Mouse (Mus musculus): ENCODE results near the gene Dao. TPM values are rescaled to one million over a fixed set of nuclear protein-coding genes. Genes with fewer than 3 reads are reported as not detected.
A peak's percentile ranks its signal among the peaks of the same experiment; 100 is the strongest.

Dao gene
- polyA plus RNA-seq, 1 experiment from 2014 or later: not detected

DNA sequence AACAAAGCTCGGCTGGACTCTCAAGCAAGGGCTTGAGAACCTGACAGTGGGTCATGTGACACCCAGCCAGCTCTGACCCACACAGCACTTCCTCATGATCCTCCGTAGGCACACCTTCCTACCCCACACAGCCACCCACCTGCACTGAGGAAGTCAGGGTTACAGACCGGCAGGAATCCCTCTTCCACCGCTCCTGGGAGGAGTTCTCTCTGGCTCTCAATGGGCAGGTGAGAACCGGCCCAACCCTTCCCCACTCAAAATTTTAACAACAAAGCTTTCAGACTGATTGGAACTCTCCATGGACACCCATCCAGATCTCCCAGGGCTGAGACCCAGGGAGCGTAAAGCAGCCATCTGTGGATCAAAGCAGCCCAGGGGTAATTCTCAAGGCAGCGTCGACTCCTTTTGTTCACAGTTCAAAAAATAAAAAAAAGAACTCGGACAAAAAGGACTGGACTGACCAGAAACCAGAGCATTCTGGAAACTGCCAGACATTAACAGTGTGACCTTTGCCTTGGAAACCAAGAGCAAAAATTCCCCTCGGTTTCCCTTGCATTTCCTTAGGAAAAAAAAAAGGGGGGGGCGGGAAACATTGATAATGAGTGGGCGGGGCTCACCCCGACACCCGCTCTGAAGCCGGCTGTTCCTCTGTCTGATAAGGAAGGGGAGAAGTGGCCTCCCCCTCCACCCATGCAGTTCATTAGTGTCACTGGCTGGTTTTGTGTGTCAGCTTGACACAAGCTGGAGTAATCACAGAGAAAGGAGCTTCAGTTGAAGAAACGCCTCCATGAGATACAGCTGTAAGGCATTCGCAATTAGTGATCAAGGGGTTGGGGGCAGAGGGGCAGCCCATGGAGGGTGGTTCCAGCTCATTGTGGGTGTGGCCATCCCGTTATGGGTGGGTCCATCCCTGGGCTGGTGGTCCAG lies 30.7 kb upstream of the Dao start:
- Histone ChIP-seq H3K27me3 (no peaks in the 10 kb centered on the region), H3K36me3 (peaks cover 33% of the 10 kb centered on the region), H3K27ac (peak overlapping the region; percentile 48), H3K9ac (0 out of 2 replicates have a peak overlapping the region, but pooled peaks have one; percentile 44), H3K9me3 (no peaks in the 10 kb centered on the region), H3K4me3 (no peak overlapping the region), H3K4me1 (replicated peaks) (peaks cover 41% of the 10 kb centered on the region), H3K4me2 (peak overlapping the region; percentile 38; the same call in 1 of the 2 replicates)
- ATAC-seq (ENCODE audit: low FRiP score): no peak
- 14% methylated on average over 18 of the region's 18 CpGs for WGBS

DNA sequence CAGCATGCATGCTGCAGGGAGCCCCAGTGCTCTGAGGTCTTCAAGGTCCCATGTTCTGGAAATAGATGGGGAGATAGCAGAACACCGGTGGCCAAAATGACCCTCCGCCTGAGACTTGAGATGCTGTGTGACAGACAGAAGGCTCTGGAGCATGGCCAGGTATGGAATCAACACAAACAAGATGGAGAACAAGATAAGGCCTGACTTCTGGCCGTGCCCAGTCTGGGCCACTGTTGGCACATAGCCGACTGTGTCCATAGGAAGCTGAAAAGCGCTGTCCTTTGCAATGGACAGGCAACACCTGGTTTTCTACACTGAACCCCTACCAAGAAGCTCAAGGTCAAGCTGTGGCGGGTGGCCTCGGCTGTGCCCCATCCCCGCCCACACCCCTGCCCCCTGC lies 29.7 kb upstream of the Dao start:
- Histone ChIP-seq H3K27me3 (no peaks in the 10 kb centered on the region), H3K4me2 (no peak overlapping the region), H3K36me3 (peaks cover 32% of the 10 kb centered on the region), H3K4me3 (no peak overlapping the region), H3K4me1 (replicated peaks) (peaks cover 41% of the 10 kb centered on the region), H3K27ac (no peak overlapping the region), H3K9me3 (no peaks in the 10 kb centered on the region), H3K9ac (no peak overlapping the region)
- WGBS: 91% methylated on average over 8 of the region's 8 CpGs
- ATAC-seq (ENCODE audit: low FRiP score): no peak

DNA sequence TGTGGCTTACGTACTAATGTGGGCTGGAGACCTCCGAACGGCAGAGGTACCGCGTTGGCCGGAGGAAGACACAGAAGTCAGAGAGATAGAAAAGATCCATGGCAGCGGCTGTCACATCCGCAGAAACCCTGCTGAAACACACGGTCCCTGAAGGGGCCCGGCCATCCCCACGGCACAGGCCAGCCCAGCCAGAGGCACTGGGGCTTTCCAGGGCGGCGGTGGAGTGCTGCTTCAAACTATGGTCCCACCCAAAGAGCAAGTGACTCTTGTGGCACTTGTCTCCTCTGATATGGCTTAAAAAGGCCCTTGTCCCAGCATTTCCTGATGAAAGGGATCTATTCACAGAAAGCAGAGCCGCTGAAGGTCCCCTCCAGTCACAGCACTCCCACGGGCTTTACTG lies 28.9 kb upstream of the Dao start:
- ATAC-seq (ENCODE audit: low FRiP score): no peak
- Histone ChIP-seq H3K4me1 (replicated peaks) (peaks cover 41% of the 10 kb centered on the region), H3K9me3 (no peaks in the 10 kb centered on the region), H3K27me3 (no peaks in the 10 kb centered on the region), H3K36me3 (peaks cover 24% of the 10 kb centered on the region), H3K27ac (0 out of 2 replicates have a peak overlapping the region, but pooled peaks have one; percentile 46), H3K4me3 (no peak overlapping the region), H3K4me2 (peak overlapping the region; percentile 10; the same call in 1 of the 2 replicates), H3K9ac (no peak overlapping the region)
- 54% methylated on average over 15 of the region's 15 CpGs for WGBS

DNA sequence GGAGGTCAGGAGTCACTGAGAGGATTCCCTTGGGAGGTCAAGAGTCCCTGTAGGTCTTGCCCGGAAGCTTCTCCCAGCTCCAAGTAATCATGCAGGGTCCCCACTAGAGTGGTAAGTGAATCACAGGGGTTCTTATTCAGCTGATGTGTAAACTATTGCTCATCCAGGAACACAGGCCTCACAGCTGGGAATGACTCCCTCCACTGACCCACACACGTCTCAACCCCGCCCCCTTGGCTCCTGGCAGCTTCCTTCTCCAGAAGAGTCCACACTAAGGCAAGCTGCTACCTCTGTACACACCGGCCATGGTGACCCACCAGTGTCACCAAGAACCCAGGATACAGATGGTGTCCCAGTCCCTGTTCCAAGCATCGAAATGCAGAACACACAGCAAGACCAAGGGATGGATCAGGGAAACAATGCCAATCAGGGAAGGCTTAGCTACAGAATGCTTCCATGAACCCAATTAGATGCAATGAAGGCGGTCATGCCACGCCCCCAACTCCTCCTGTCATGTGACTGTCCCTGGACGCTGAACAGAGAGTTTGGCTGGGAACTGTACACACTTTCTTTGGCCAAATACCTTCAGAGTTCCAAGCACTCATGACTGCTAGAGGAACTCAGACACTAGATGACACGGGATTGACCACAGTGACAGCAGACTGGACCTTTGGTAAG lies 27.8 kb upstream of the Dao start:
- H3K4me1 ChIP-seq (replicated peaks): peaks cover 41% of the 10 kb centered on the region
- H3K4me2 ChIP-seq: no peak overlapping the region
- H3K27ac ChIP-seq: 0 out of 2 replicates have a peak overlapping the region, but pooled peaks have one; percentile 46
- no peaks in the 10 kb centered on the region for H3K9me3 ChIP-seq
- ATAC-seq (ENCODE audit: low FRiP score): no peak
- no peak overlapping the region for H3K4me3 ChIP-seq
- no peaks in the 10 kb centered on the region for H3K27me3 ChIP-seq
- peaks cover 17% of the 10 kb centered on the region for H3K36me3 ChIP-seq
- 66% methylated on average over 9 of the region's 9 CpGs for WGBS
- no peak overlapping the region for H3K9ac ChIP-seq

DNA sequence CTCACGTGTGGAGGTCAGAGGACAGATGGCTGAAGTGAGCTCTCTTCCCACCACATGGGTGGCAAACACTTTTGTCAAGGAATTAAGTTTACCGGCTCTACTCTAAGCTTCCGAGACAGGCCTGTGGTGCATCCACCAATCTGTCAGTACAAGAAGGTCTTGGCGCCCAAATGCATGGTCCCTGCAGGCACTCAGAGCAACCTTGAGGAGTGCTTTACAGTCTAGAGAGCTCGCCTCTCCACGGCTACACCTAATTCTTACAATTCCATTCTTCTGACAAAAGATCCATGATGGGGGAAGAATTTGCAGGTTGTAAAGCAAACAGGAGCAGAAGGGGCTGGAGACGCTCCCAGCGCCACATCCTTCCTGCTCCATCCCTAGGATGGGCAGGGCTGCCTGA lies 26.9 kb upstream of the Dao start:
- H3K27me3 ChIP-seq: no peaks in the 10 kb centered on the region
- H3K27ac ChIP-seq: no peak overlapping the region
- H3K4me2 ChIP-seq: no peak overlapping the region
- H3K9ac ChIP-seq: no peak overlapping the region
- H3K9me3 ChIP-seq: no peaks in the 10 kb centered on the region
- peaks cover 41% of the 10 kb centered on the region for H3K4me1 ChIP-seq (replicated peaks)
- 90% methylated on average over 8 of the region's 8 CpGs for WGBS
- ATAC-seq (ENCODE audit: low FRiP score): no peak
- H3K4me3 ChIP-seq: no peak overlapping the region
- peaks cover 22% of the 10 kb centered on the region for H3K36me3 ChIP-seq

DNA sequence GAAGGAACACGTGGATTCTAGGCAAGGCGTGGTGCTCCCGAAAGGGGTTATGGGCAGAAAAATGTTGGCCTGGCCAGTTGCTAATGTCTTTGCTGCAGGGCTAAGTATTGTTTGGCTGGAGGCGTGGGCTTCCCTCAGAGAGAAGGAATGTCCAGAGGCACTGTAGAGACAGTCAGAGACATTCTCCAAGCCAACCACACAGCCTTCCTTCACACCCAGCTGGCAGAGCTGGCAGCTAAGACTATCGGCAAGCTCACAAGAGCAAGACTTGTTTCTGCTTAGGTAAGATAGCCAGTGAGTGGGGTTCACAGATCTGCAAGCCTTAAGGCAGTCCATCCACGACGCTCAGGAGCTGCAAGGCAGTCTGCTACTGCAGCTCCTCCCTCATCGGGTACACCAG lies 26.2 kb upstream of the Dao start:
- WGBS: 87% methylated on average over 8 of the region's 8 CpGs
- Histone ChIP-seq H3K9ac (peak overlapping the region; percentile 49; the same call in 1 of the 2 replicates), H3K27ac (no peak overlapping the region), H3K4me3 (no peak overlapping the region), H3K4me1 (replicated peaks) (peaks cover 38% of the 10 kb centered on the region), H3K4me2 (no peak overlapping the region), H3K9me3 (no peaks in the 10 kb centered on the region), H3K36me3 (peaks cover 28% of the 10 kb centered on the region), H3K27me3 (no peaks in the 10 kb centered on the region)
- ATAC-seq (ENCODE audit: low FRiP score): no peak

DNA sequence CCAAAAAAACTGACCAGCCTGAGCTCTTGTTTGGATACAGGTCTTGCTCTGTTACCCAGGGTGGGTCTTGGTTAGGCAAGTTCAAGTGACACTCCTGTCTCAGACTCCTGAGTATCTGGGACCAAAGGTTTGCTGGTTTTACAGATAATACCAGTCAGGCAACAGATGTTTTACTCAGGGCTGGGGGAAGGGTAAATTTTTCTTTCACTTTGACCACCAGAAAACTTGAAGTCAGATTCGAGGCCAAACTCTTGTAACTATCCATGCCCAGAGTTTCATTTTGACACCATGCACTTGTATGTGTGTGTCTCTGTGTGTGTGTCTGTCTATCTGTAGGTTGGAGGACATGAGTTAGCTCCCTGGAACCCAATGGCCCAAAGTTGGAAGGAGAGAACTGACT lies 23.0 kb upstream of the Dao start:
- ATAC-seq (ENCODE audit: low FRiP score): no peak
- no peaks in the 10 kb centered on the region for H3K9me3 ChIP-seq

DNA sequence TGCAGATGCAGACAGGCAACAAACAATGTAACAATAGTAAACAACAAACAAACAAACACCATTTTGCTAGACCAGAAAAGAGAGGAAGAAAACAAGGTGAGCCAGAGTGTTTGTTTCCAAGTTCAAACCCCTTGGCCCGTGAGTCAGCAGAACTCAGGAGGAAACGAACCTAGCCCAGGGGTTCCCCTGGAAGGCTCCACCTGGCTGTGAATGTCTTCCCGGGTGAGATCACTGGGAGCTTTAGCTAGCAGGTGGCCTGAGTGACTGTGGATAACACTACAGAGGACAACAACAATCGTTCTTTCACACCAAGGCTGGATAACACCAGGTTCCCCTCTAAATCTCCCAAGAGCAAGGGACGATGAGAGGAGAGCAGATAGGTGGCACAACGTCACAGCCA lies 22.3 kb upstream of the Dao start:
- H3K4me1 ChIP-seq (replicated peaks): peaks cover 17% of the 10 kb centered on the region
- peaks cover 31% of the 10 kb centered on the region for H3K36me3 ChIP-seq
- no peak for ATAC-seq (ENCODE audit: low FRiP score)
- no peak overlapping the region for H3K4me3 ChIP-seq
- no peak overlapping the region for H3K4me2 ChIP-seq
- 93% methylated on average over 6 of the region's 6 CpGs for WGBS
- no peaks in the 10 kb centered on the region for H3K9me3 ChIP-seq
- H3K9ac ChIP-seq: no peak overlapping the region
- H3K27me3 ChIP-seq: no peaks in the 10 kb centered on the region
- H3K27ac ChIP-seq: no peak overlapping the region

More for the DNA sequence above, 23.0 kb upstream of the Dao start:
- Histone ChIP-seq H3K36me3 (peaks cover 28% of the 10 kb centered on the region), H3K27ac (no peak overlapping the region), H3K4me2 (no peak overlapping the region), H3K4me3 (no peak overlapping the region), H3K27me3 (no peaks in the 10 kb centered on the region), H3K9ac (no peak overlapping the region), H3K4me1 (replicated peaks) (peaks cover 18% of the 10 kb centered on the region)
- 90% methylated on average over 1 of the region's 1 CpGs for WGBS

DNA sequence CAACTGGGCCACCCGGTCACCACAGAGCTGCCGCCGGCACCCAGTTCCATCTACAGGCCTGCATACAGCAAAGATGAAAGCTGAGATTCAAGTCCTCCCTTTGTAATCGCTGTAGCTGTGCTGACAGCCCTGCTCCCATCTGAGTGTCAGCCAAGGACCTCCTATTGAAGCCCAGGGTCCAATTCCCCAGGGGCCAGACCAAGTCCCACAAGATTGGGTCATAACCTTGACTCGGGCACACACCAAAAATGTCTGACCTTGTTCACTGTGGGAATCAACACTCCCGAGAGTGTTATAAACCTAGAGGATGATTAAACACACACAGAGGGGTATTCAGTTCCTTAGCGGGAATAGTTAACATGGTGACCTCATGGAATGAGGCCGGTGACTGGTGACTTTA lies 21.7 kb upstream of the Dao start:
- Histone ChIP-seq H3K4me2 (no peak overlapping the region), H3K9me3 (no peaks in the 10 kb centered on the region), H3K27ac (no peak overlapping the region), H3K27me3 (no peaks in the 10 kb centered on the region), H3K4me3 (no peak overlapping the region), H3K4me1 (replicated peaks) (peaks cover 24% of the 10 kb centered on the region), H3K36me3 (peaks cover 36% of the 10 kb centered on the region), H3K9ac (no peak overlapping the region)
- ATAC-seq (ENCODE audit: low FRiP score): no peak
- 79% methylated on average over 8 of the region's 8 CpGs for WGBS

DNA sequence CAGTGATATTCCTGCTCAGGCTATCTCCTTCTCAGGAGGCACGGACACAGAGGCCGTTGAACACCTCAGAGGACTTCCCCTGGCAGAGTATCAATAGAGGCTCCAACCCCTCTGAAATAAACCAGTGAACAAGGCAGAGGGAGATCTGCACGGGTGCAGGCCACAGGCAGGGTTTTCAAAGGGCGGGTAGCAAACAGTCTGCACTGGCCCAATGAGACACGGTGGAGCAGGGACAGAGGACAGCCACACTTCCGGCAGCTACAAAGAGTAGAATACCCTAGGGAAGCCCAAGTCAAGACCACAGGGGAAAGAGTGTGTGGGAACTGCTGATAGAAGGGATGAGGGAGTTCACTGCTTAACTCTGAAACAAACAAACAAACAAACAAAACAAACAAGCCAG lies 20.0 kb upstream of the Dao start:
- ATAC-seq (ENCODE audit: low FRiP score): no peak
- H3K9me3 ChIP-seq: no peaks in the 10 kb centered on the region
- H3K27me3 ChIP-seq: no peaks in the 10 kb centered on the region
- WGBS: 74% methylated on average over 6 of the region's 6 CpGs
- H3K4me1 ChIP-seq (replicated peaks): peaks cover 25% of the 10 kb centered on the region
- no peak overlapping the region for H3K27ac ChIP-seq
- no peak overlapping the region for H3K4me3 ChIP-seq
- H3K36me3 ChIP-seq: peaks cover 32% of the 10 kb centered on the region
- no peak overlapping the region for H3K4me2 ChIP-seq
- H3K9ac ChIP-seq: 0 out of 2 replicates have a peak overlapping the region, but pooled peaks have one; percentile 20

DNA sequence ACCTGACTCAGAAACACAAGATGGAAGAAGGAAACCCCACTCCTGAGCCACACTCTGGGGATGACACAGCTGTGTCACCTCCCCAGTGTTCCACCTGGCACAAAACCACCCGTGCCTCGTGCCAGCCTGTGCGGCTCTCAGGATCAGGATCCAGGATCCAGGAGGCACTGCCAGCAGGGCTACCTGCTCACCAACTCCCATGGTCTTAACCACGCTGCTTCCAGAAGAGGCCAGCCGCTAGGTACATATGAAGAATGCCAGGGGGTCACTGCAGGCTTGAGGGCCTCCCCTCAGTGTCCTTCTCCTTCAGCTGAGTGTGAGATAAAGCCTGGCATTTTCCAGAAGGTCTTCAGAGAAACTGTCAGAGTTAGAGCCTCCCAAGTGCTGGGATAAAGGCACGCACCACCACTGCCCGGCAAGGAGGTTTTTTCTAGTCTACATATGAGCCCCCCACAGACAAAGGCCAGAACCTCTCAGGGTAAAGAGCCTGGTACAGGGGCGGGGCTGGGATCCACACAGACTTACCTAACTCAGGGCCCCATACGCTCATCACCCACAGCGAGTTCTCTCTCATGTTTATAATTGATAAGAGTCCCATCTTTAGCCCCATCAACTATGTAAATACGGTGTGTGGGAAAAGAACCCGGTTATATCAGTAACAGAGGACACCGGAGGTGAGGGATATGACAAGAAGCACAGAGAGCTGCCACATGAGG lies 19.3 kb upstream of the Dao start:
- Histone ChIP-seq H3K36me3 (peaks cover 36% of the 10 kb centered on the region), H3K4me2 (no peak overlapping the region), H3K4me1 (replicated peaks) (peaks cover 25% of the 10 kb centered on the region), H3K4me3 (no peak overlapping the region), H3K9ac (0 out of 2 replicates have a peak overlapping the region, but pooled peaks have one; percentile 20), H3K27me3 (no peaks in the 10 kb centered on the region), H3K27ac (no peak overlapping the region), H3K9me3 (no peaks in the 10 kb centered on the region)
- ATAC-seq (ENCODE audit: low FRiP score): no peak
- WGBS: 93% methylated on average over 13 of the region's 13 CpGs

DNA sequence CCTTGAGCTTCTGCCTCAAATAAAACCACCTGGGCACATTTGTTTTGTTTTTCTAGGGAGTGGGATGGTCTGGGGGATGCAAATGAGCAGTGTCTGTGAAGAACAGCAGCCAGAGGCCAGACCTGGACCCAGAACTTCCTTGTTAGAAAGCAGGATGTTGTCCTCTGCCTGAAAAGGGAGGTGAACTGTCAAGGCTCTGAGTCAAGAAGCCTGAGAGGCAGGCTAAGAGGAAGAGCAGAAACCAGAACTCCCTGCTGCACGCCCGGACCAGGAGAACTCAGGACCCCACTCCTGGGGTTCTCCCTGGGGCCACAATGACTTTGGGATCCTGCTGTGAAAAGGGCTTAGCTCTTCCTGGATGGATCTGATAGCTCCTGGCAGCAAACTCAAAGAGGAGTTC lies 17.8 kb upstream of the Dao start:
- Histone ChIP-seq H3K4me1 (replicated peaks) (peaks cover 38% of the 10 kb centered on the region), H3K4me2 (no peak overlapping the region), H3K4me3 (no peak overlapping the region), H3K27me3 (no peaks in the 10 kb centered on the region), H3K9me3 (no peaks in the 10 kb centered on the region), H3K36me3 (peaks cover 40% of the 10 kb centered on the region), H3K9ac (no peak overlapping the region), H3K27ac (0 out of 2 replicates have a peak overlapping the region, but pooled peaks have one; percentile 12)
- no peak for ATAC-seq (ENCODE audit: low FRiP score)
- WGBS: 68% methylated on average over 2 of the region's 2 CpGs

Data from hindbrain, embryonic 13.5 days (tissue).